Mouse (Mus musculus): Measurements from ENCODE around the gene Sucnr1. TPM values are rescaled to one million over a fixed set of nuclear protein-coding genes. Genes with fewer than 3 reads are reported as not detected.

Sucnr1 gene
- polyA plus RNA-seq (2015; fragmentation: Nextera tagmentation; extraction: Ambion mirVana), result 0.09 and 0.15 TPM in 2 replicates

DNA sequence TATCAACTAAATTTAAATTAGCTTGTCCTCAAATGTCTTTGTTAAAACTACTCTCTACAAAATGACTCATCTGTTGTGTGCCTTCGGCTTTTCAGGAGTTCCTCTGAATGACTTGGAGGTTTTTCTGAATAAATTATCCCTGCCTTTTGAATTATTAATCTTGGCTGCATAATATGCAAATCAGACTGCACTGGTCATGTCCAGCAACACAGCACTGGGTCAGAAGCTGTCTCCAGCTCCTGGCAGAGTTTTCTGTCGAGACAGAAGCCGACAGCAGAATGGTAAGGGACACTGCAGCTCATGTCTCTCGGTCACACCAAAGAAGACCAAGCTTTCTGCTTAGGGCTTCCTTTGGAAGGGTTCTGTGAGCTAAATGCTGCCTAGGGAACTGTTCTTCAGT, at the start of gene Sucnr1:
Gene Sucnr1 (plus strand): TSS at position 222 of the 400 bp plus-strand sequence.
- H3K9ac ChIP-seq, result no peak within 1 kb of the TSS
- H3K4me2 ChIP-seq, result no peak within 1 kb of the TSS
- H3K27me3 ChIP-seq, result no peaks in the 10 kb centered on the region
- H3K36me3 ChIP-seq, result no peaks in the 10 kb centered on the region
- H3K27ac ChIP-seq, result no peak within 1 kb of the TSS
- ATAC-seq (replicated peaks; ENCODE audit: insufficient number of reproducible peaks, insufficient read depth, low FRiP score, low read depth), result no peak
- no peaks in the 10 kb centered on the region for H3K9me3 ChIP-seq (replicated peaks)
- WGBS, result 49% methylated on average over 4 of the region's 4 CpGs
- H3K4me3 ChIP-seq, result no peak within 1 kb of the TSS
- peaks cover 6% of the 10 kb centered on the region; the same call in 1 of the 2 replicates for H3K4me1 ChIP-seq (replicated peaks)

DNA sequence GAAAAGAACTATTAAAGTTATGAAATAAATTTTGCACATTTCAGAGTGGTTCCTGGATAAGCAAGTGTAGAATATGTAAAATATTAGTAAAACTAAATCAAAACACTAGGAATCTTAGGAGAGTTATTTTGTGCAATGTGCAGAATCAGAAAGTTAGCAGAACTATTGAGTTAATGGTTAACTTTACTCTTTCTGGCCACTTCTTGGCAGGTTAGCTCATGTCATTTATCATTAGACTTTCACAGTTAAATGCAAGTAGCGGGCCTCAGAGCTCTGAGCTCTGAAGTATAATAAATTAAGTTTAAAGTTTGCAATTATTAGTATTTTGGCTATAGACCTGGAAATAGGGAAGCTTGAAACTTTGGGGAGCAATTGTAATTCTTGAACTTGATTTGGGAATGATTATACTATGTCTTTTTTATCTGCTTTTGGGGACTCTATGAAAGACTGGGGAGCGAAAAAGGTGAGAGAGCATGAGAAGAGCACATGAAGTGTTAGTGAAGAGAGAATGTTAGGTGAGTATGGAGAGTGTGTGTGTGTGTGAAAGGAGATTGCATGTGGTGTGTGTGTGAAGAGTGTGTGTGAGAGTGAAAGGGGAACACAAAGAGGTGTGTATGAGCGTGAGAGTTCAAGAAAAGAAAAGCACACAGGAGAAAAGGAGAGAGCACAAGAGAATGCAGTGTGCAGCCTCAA, 35.3 kb upstream of the Sucnr1 start:
- no peaks in the 10 kb centered on the region for H3K9me3 ChIP-seq (replicated peaks)
- H3K9ac ChIP-seq, result no peak overlapping the region
- H3K4me1 ChIP-seq (replicated peaks), result no peaks in the 10 kb centered on the region
- WGBS, result 75% methylated on average over 3 of the region's 3 CpGs
- no peak overlapping the region for H3K4me2 ChIP-seq
- H3K4me3 ChIP-seq, result no peak overlapping the region
- H3K36me3 ChIP-seq, result no peaks in the 10 kb centered on the region
- no peaks in the 10 kb centered on the region for H3K27me3 ChIP-seq
- ATAC-seq (replicated peaks; ENCODE audit: insufficient number of reproducible peaks, insufficient read depth, low FRiP score, low read depth), result no peak
- no peak overlapping the region for H3K27ac ChIP-seq

DNA sequence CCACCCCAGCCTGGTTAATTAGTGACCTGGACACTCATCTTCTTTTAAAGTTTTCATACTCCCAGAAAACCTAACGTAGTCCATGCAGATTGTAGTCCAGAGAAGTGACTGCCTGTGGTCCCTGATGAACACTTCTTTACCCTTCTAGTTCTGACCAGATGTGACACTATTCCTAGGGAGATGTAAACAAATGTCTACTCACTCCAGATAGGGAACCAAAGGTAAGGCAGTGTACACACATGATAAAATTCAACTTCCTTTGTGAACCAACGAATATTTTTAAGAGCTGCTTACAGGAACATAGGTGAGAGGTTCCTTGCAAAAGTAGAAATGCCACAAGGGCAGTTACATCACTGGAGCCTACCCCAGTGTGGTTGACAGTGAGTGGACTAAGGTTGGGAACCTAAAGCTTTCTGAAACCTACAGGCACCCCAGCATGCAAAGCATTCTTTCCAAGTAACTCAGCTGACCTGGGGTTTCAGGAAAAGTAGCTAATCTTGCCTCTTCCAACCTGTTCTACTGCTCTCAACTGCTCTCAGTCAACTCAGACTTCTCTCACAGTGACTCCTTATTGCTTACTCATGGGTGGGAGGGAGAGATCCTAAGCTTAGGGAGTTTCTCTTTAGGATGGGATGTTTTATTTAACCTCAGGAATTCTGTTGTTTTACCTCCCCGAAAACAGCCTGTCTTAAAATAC, 28.3 kb upstream of the Sucnr1 start:
- Histone ChIP-seq H3K4me1 (replicated peaks) (no peaks in the 10 kb centered on the region), H3K27ac (no peak overlapping the region), H3K9ac (no peak overlapping the region), H3K9me3 (replicated peaks) (no peaks in the 10 kb centered on the region), H3K4me3 (no peak overlapping the region), H3K27me3 (no peaks in the 10 kb centered on the region), H3K4me2 (no peak overlapping the region), H3K36me3 (no peaks in the 10 kb centered on the region)
- ATAC-seq (replicated peaks; ENCODE audit: insufficient number of reproducible peaks, insufficient read depth, low FRiP score, low read depth), result no peak
- 74% methylated on average over 3 of the region's 3 CpGs for WGBS

DNA sequence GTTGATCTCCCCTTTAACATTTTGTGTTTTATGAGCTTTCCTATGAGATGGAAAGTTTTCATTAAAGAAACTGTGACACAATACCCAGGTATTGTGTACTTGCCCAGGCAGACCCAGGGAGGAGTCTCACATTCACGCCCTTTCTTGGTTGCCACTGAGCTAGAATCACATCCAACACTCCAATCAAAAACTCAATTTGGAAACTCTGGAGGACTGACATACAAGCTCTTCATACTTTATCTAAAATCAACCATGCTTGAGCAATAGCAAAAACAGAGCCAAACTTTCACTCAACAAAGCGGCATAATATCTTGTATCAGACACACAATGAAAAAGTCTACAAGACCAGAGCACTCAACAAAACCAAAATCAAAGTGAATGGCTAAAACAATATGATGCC, 27.7 kb upstream of the Sucnr1 start:
- no peak for ATAC-seq (replicated peaks; ENCODE audit: insufficient number of reproducible peaks, insufficient read depth, low FRiP score, low read depth)

DNA sequence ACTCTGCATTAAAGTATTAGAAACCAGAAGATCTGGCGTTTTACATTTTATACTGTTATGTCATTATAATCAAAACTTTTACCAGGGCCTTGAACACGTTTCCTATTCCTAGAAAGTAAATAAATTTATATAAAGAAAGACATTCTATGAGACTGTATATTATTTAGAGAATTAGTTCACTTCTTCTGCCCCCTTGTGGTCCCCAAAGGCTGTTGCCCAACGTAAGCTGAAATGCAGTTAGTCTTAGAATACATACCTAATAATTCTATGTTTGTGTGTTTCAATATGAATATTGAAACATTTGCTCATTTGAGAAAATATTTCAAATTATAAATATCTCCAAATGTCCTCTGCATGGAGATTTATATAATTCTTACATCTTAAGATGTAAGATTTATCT, 25.2 kb upstream of the Sucnr1 start:
- Histone ChIP-seq H3K9ac (no peak overlapping the region), H3K9me3 (replicated peaks) (no peaks in the 10 kb centered on the region), H3K27ac (no peak overlapping the region), H3K27me3 (no peaks in the 10 kb centered on the region), H3K4me2 (no peak overlapping the region), H3K36me3 (no peaks in the 10 kb centered on the region), H3K4me3 (no peak overlapping the region), H3K4me1 (replicated peaks) (no peaks in the 10 kb centered on the region)
- no peak for ATAC-seq (replicated peaks; ENCODE audit: insufficient number of reproducible peaks, insufficient read depth, low FRiP score, low read depth)
- WGBS, result 24% methylated on average over 3 of the region's 3 CpGs

More for the DNA sequence above, 27.7 kb upstream of the Sucnr1 start:
- 70% methylated on average over 2 of the region's 2 CpGs for WGBS
- Histone ChIP-seq H3K4me3 (no peak overlapping the region), H3K36me3 (no peaks in the 10 kb centered on the region), H3K9ac (no peak overlapping the region), H3K27me3 (no peaks in the 10 kb centered on the region), H3K4me2 (no peak overlapping the region), H3K9me3 (replicated peaks) (no peaks in the 10 kb centered on the region), H3K27ac (no peak overlapping the region), H3K4me1 (replicated peaks) (no peaks in the 10 kb centered on the region)

DNA sequence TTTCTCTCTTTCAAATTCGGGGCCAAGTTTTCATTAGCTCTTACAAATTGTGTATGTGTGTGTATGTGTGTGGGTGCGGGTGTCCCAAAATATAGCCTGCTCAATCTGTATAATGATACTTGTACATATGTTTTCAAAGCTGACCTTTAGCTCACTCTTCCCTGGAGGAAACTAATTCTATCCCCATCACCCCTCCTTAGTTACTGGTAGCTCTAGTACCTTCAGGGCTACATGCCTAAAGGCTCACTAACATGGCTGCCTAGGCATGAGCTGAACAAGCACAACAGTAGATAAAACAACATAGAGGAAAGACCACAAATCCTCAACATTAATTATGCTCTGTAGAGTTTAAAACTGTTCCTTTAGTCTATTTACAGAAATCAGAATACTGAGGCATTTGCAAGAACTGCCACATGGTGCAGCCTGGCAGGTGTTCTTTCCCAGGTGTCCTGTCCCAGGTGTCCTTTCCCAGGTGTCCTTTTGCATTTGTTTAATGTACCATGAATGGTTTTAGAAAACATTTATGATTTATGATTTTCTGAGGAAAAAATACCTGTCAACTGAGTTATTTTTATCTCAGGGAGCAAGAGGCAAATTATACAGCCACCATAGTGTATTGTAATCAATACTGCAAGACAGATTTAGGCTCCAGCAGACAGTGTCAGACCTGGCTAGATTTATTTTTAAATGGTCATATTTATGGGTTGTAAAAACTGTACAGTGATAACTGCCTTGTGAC, 24.4 kb upstream of the Sucnr1 start:
- Histone ChIP-seq H3K4me2 (no peak overlapping the region), H3K27ac (no peak overlapping the region), H3K36me3 (no peaks in the 10 kb centered on the region), H3K9me3 (replicated peaks) (no peaks in the 10 kb centered on the region), H3K9ac (no peak overlapping the region), H3K4me1 (replicated peaks) (no peaks in the 10 kb centered on the region), H3K27me3 (no peaks in the 10 kb centered on the region), H3K4me3 (no peak overlapping the region)
- WGBS, result 73% methylated on average over 2 of the region's 2 CpGs
- no peak for ATAC-seq (replicated peaks; ENCODE audit: insufficient number of reproducible peaks, insufficient read depth, low FRiP score, low read depth)

DNA sequence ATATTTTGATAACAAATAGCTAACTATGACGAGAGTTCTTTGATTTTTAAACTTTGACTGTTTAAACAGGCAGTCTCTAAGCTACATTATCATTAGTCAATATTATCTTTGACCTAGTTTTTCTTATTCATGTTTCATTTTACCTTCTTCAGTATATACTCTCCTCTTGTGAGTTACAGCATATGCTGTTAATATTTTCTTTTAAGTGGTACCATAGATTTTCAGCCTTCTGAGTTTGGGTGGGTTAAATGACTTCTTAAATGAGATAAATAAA, 23.9 kb upstream of the Sucnr1 start:
- 56% methylated on average over 1 of the region's 1 CpGs for WGBS
- H3K4me3 ChIP-seq, result no peak overlapping the region
- H3K27me3 ChIP-seq, result no peaks in the 10 kb centered on the region

DNA sequence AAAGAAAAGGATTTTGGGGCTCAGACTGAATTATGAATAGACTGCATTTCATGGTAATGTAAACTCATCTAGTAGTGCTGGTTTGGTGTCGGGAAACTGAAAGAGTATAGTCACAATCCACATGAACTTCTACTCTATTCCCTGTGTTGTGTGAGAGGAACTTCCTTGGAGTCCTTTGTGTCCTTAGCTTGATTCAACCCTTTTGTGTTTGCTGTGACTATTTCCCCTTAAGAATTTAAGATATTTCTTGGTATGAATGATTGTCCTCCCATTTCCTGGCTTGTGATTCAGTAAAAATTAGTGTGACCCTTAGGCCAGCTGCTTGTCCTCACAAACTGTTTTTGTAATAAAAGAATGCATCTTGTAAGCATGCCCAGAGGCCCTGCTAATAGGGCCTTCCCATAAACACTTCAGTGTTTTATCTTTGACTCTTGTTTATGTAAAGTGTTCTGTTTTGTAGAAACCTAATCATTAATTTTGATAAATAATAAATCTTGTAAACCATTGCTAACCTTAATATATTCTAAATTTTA, 2.7 kb upstream of the Sucnr1 start:
- ATAC-seq (replicated peaks; ENCODE audit: insufficient number of reproducible peaks, insufficient read depth, low FRiP score, low read depth), result no peak
- Histone ChIP-seq H3K4me3 (no peak overlapping the region), H3K36me3 (no peaks in the 10 kb centered on the region), H3K9me3 (replicated peaks) (no peaks in the 10 kb centered on the region), H3K4me2 (no peak overlapping the region), H3K27me3 (no peaks in the 10 kb centered on the region), H3K27ac (no peak overlapping the region), H3K4me1 (replicated peaks) (peaks cover 6% of the 10 kb centered on the region; the same call in 1 of the 2 replicates), H3K9ac (no peak overlapping the region)
- WGBS, result 91% methylated on average over 1 of the region's 1 CpGs

More for the DNA sequence above, 23.9 kb upstream of the Sucnr1 start:
- no peak overlapping the region for H3K27ac ChIP-seq
- no peaks in the 10 kb centered on the region for H3K9me3 ChIP-seq (replicated peaks)
- no peak overlapping the region for H3K9ac ChIP-seq
- H3K36me3 ChIP-seq, result no peaks in the 10 kb centered on the region
- no peak overlapping the region for H3K4me2 ChIP-seq
- ATAC-seq (replicated peaks; ENCODE audit: insufficient number of reproducible peaks, insufficient read depth, low FRiP score, low read depth), result no peak
- H3K4me1 ChIP-seq (replicated peaks), result no peaks in the 10 kb centered on the region

DNA sequence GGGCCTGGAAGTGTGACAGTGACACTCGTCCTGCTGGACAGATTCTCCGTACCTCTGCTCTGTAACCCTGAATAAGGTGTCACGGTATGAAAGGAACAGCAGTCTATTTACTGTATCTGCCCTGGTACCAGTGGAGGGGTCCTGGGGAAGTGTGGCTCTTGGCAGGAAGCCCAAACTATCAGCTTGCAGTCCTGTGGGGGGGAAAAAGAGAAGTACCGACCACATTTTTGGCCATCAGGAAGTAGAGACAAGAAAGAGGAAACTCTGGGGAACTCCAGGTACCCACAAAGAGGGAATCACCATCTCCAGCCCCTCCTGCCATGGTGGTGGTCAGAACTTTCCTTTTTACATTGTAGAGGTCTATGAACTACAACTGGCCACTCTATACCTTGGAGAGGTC, 1.1 kb upstream of the Sucnr1 start:
- H3K36me3 ChIP-seq, result no peaks in the 10 kb centered on the region
- no peak for ATAC-seq (replicated peaks; ENCODE audit: insufficient number of reproducible peaks, insufficient read depth, low FRiP score, low read depth)
- no peak overlapping the region for H3K9ac ChIP-seq
- H3K4me2 ChIP-seq, result peak overlapping the region; percentile 4; the same call in 1 of the 2 replicates
- peaks cover 6% of the 10 kb centered on the region; the same call in 1 of the 2 replicates for H3K4me1 ChIP-seq (replicated peaks)
- no peak overlapping the region for H3K4me3 ChIP-seq
- no peak overlapping the region for H3K27ac ChIP-seq
- 21% methylated on average over 4 of the region's 4 CpGs for WGBS
- H3K27me3 ChIP-seq, result no peaks in the 10 kb centered on the region
- no peaks in the 10 kb centered on the region for H3K9me3 ChIP-seq (replicated peaks)

DNA sequence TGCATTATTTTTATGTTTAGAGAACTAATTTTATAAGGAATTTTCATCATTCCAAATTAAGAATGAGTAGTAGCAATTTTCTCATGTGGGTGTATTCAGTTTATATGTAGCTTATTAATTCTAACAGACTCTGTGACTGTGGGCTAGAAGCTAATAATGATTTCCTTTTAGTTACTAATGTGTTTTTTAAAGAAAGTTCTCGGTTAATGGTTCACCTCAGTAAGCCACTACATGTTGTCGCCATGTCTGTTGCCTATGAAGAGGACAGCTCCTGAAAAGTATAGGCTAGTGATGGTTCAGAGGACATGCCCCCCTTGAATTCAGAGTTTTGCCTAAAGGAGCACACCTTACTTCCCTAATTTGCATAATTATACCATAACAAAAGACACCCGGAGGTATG, 1.1 kb downstream of the Sucnr1 start:
- Histone ChIP-seq H3K4me2 (no peak overlapping the region), H3K36me3 (no peaks in the 10 kb centered on the region), H3K9ac (no peak overlapping the region), H3K27ac (no peak overlapping the region), H3K4me1 (replicated peaks) (peaks cover 6% of the 10 kb centered on the region; the same call in 1 of the 2 replicates), H3K9me3 (replicated peaks) (no peaks in the 10 kb centered on the region), H3K4me3 (no peak overlapping the region), H3K27me3 (no peaks in the 10 kb centered on the region)
- 82% methylated on average over 3 of the region's 3 CpGs for WGBS
- no peak for ATAC-seq (replicated peaks; ENCODE audit: insufficient number of reproducible peaks, insufficient read depth, low FRiP score, low read depth)

DNA sequence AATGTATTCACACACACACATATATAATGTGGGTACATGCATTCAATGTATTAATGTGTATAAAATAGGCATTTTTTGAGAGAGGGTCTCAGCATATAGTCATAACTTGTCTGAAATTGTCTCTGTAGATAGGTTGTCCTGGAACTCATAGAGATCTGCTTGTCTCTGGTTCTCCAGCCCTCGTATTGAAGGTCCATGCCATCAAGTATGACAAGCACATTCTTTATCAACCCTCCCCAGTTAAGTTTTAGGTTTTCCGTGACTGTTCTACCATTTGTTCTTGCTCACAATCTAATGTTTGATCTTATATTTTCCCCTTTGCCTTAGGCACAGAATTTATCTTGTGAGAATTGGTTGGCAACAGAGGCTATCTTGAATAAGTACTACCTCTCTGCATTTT, 4.1 kb downstream of the Sucnr1 start:
- 0 out of 2 replicates have a peak, but pooled peaks cover 1% of the 10 kb centered on the region for H3K4me1 ChIP-seq (replicated peaks)
- H3K27ac ChIP-seq, result no peak overlapping the region
- no peak overlapping the region for H3K9ac ChIP-seq
- no peak overlapping the region for H3K4me2 ChIP-seq
- ATAC-seq (replicated peaks; ENCODE audit: insufficient number of reproducible peaks, insufficient read depth, low FRiP score, low read depth), result no peak
- H3K27me3 ChIP-seq, result no peaks in the 10 kb centered on the region
- H3K4me3 ChIP-seq, result no peak overlapping the region
- no peaks in the 10 kb centered on the region for H3K36me3 ChIP-seq
- 86% methylated on average over 2 of the region's 2 CpGs for WGBS
- no peaks in the 10 kb centered on the region for H3K9me3 ChIP-seq (replicated peaks)

All from heart, embryonic 15.5 days (tissue).